18 mouse cellular contexts compared by ENCODE assay signal in the genomic region with DNA sequence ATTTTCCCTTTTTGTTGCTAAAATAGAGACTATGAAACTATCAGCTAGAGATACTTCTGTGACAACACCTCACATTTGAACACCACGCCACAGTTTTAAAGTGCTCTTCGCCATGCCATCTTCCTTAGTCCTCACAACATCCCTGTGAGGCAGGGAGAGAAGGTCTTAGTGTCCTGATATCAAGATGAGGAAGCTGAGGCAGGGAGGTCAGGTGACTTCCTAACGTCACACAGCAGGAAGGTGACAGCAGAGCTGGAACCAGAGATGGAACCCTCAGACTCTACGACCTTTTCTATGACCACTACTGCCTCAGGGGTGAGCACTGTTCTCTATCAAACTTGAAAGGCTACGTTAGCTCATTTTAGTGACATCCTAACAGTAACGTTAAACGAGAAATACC.
DNase-seq lines count a peak whose midpoint lies in the region; TF ChIP-seq lines count a peak whose summit lies in the region.
"Had no signal": no experiment of that assay in that cellular context is flagged by ENCODE, and none has a peak within 500 bp of the region (broad histone marks: within the 10 kb centered on the region; RNA-seq: fewer than 3 reads in every experiment).

No protein-coding gene starts in this region.

- no peaks in the 10 kb centered on the region for H3K79me2 ChIP-seq in MEL (ENCODE audit: control insufficient read depth, insufficient read depth, low read length, poor library complexity)

- no peak for TF ChIP-seq CTCF in MEL (IDR thresholded peaks at IDR 0.05 in 2 of 3, conservative IDR thresholded peaks at IDR 0.05 in 1 of 3; ENCODE audit: control insufficient read depth in 1 of 3, insufficient read depth in 1 of 3, low read depth in 2 of 3, low read length in 3 of 3, poor library complexity in 1 of 3, severe bottlenecking in 1 of 3)
- TF ChIP-seq CTCF in lung, adult 2 months (IDR thresholded peaks at IDR 0.05; ENCODE audit: insufficient read depth, low read length): no peak
- no peak for TF ChIP-seq CTCF in gastrocnemius, adult 2 months (IDR thresholded peaks at IDR 0.05)

- intact Hi-C loops in heart, postnatal 25 days (cut with DNase I): no loop called here
- intact Hi-C loops in gastrocnemius, adult 2 months (cut with DNase I): no loop called here

- 73% methylated on average over 7 of the region's 7 CpGs for WGBS in heart, embryonic 10.5 days
- 84% methylated on average over 7 of the region's 7 CpGs for WGBS in lung, adult 2 months

- H3K9ac ChIP-seq in MEL (ENCODE audit: control insufficient read depth, low read depth, low read length, poor library complexity, severe bottlenecking): no peak overlapping the region
- H3K9ac ChIP-seq: embryonic facial prominence, embryonic 13.5 days; embryonic facial prominence, embryonic 15.5 days; forebrain, embryonic 12.5 days had no signal

- TF ChIP-seq RAD21 in MEL (IDR thresholded peaks at IDR 0.05; ENCODE audit: low read depth, low read length): no peak

- no peak for TF ChIP-seq POLR2A in MEL (IDR thresholded peaks at IDR 0.05; ENCODE audit: control insufficient read depth in 1 of 2, insufficient read depth in 1 of 2, low read depth in 1 of 2, low read length in 2 of 2, poor library complexity in 1 of 2)
- TF ChIP-seq POLR2A in lung, adult 2 months (IDR thresholded peaks at IDR 0.05; ENCODE audit: borderline replicate concordance, extremely low read depth, low read depth, low read length): no peak

- H3K4me1 ChIP-seq in heart, embryonic 10.5 days: peaks cover 7% of the 10 kb centered on the region
- H3K4me1 ChIP-seq in MEL (ENCODE audit: control insufficient read depth in 1 of 2, insufficient read depth in 2 of 2, low read length in 2 of 2): no peaks in the 10 kb centered on the region
- H3K4me1 ChIP-seq in lung, adult 2 months (ENCODE audit: control insufficient read depth, insufficient read depth, low read length): no peaks in the 10 kb centered on the region

- peak; percentile 57 for DNase-seq in heart, embryonic 10.5 days (ENCODE audit: low spot score)
- DNase-seq in heart, postnatal 25 days (ENCODE audit: low spot score): no peak
- DNase-seq in MEL (ENCODE audit: low read depth, low spot score): no peak
- DNase-seq in lung, adult 2 months: no peak
- DNase-seq in gastrocnemius, adult 2 months: no peak
- DNase-seq: adrenal gland, adult 8-10 months; cerebellum, adult 11-12 months; cerebellum, adult 2 months; cerebellum, adult 9-10 months; cerebellum, postnatal 10 days; cerebellum, postnatal 25 days; embryo, embryonic 11 days had no signal

- H3K36me3 ChIP-seq in heart, embryonic 10.5 days: peaks cover 17% of the 10 kb centered on the region
- H3K36me3 ChIP-seq in MEL (ENCODE audit: control insufficient read depth in 1 of 2, insufficient read depth in 2 of 2, low read length in 2 of 2): no peaks in the 10 kb centered on the region

- no peak overlapping the region for H3K4me3 ChIP-seq in heart, embryonic 10.5 days
- no peak overlapping the region for H3K4me3 ChIP-seq in MEL (ENCODE audit: control insufficient read depth in 1 of 2, insufficient read depth in 1 of 2, low read depth in 2 of 2, low read length in 2 of 2)
- H3K4me3 ChIP-seq in lung, adult 2 months (replicated peaks; ENCODE audit: extremely low read depth, low read depth, low read length): no peak overlapping the region
- no peak overlapping the region for H3K4me3 ChIP-seq in gastrocnemius, adult 2 months
- H3K4me3 ChIP-seq: embryonic facial prominence, embryonic 13.5 days; embryonic facial prominence, embryonic 15.5 days; erythroblast, embryonic 14.5 days; forebrain, embryonic 10.5 days; forebrain, embryonic 12.5 days had no signal

- H3K9me3 ChIP-seq in heart, embryonic 10.5 days: no peaks in the 10 kb centered on the region
- H3K9me3 ChIP-seq in MEL (replicated peaks; ENCODE audit: insufficient read depth, low read length): no peaks in the 10 kb centered on the region
- H3K9me3 ChIP-seq: embryonic facial prominence, embryonic 13.5 days; embryonic facial prominence, embryonic 15.5 days; forebrain, embryonic 10.5 days; forebrain, embryonic 12.5 days; G1E had no signal

- TF ChIP-seq EP300 in MEL (IDR thresholded peaks at IDR 0.05; ENCODE audit: low read depth in 1 of 2, low read length in 2 of 2): no peak

- H3K27ac ChIP-seq in heart, embryonic 10.5 days: no peak overlapping the region
- H3K27ac ChIP-seq in MEL (ENCODE audit: control insufficient read depth, low read depth, low read length): no peak overlapping the region
- no peak overlapping the region for H3K27ac ChIP-seq in gastrocnemius, adult 2 months
- H3K27ac ChIP-seq: embryonic facial prominence, embryonic 13.5 days; embryonic facial prominence, embryonic 15.5 days; forebrain, embryonic 10.5 days; forebrain, embryonic 12.5 days had no signal

- no peaks in the 10 kb centered on the region for H3K27me3 ChIP-seq in heart, embryonic 10.5 days (ENCODE audit: insufficient read depth, poor library complexity, severe bottlenecking)
- no peaks in the 10 kb centered on the region for H3K27me3 ChIP-seq in MEL (ENCODE audit: control insufficient read depth in 1 of 2, insufficient read depth in 2 of 2, low read length in 2 of 2)
- H3K27me3 ChIP-seq: embryonic facial prominence, embryonic 13.5 days; embryonic facial prominence, embryonic 15.5 days; forebrain, embryonic 12.5 days had no signal

TF ChIP-seq in MEL, 35 proteins besides CTCF, POLR2A, EP300 and RAD21:
- peak; percentile 47; the same call in 1 of the 2 replicates for TF ChIP-seq USF1 (IDR thresholded peaks at IDR 0.05; ENCODE audit: low read depth, low read length)
- no peak for TF ChIP-seq KAT2A (conservative IDR thresholded peaks at IDR 0.05; ENCODE audit: low read depth, low read length)
TF ChIP-seq in MEL: peak in this region for 1.
